Mouse (Mus musculus): Measurements from ENCODE around the gene Fut11.

Gene Fut11

GRCm38 (mm10) chr14:20694884-20695760 is at the start of gene Fut11:
Gene Fut11, plus strand, starts transcription at chr14:20694968.
- peak; percentile 89 for DNase-seq (ENCODE audit: low spot score)

DNA sequence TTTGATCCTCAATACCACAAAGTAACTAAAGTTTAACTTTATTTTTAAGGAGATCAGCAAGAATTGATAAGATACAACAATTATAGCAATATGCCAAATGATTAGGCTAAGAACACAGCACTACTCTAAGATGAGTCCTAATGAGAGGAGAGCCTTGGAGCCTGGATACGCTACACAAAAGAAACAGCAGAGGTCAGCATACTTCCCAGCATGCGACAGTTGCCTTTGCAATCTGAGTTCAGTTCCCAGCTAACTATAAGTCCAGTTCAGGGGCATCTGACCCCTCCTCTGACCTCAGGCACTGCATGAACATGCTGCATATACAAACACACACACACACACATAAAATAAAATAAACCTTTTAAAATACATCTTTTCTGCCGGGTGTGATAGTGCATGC is 49.2 kb upstream of the Fut11 start:
- no peak for DNase-seq (ENCODE audit: low spot score)

DNA sequence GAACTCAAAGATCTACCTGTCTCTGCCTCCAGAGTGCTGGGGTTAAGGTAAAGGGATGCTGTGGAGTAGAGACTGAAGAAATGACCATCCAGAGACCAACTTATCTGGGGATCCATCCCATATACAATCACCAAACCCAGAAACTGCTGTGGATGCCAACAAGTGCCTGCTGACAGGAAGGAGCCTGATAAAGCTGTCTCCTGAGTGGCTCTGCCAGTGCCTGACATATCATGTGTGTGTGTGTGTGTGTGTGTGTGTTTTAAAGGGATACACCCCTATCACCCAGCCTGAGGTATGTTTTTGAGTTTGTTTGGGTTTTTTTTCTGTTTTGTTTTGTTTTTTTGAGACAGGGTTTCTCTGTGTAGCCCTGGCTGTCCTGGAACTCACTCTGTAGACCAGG is 48.4 kb upstream of the Fut11 start:
- DNase-seq (ENCODE audit: low spot score), result no peak

GRCm38 (mm10) chr14:20651000-20651399 is 43.8 kb upstream of the Fut11 start:
- no peak for DNase-seq (ENCODE audit: low spot score)

GRCm38 (mm10) chr14:20651722-20652256 is 43.0 kb upstream of the Fut11 start:
- DNase-seq (ENCODE audit: low spot score), result no peak

DNA sequence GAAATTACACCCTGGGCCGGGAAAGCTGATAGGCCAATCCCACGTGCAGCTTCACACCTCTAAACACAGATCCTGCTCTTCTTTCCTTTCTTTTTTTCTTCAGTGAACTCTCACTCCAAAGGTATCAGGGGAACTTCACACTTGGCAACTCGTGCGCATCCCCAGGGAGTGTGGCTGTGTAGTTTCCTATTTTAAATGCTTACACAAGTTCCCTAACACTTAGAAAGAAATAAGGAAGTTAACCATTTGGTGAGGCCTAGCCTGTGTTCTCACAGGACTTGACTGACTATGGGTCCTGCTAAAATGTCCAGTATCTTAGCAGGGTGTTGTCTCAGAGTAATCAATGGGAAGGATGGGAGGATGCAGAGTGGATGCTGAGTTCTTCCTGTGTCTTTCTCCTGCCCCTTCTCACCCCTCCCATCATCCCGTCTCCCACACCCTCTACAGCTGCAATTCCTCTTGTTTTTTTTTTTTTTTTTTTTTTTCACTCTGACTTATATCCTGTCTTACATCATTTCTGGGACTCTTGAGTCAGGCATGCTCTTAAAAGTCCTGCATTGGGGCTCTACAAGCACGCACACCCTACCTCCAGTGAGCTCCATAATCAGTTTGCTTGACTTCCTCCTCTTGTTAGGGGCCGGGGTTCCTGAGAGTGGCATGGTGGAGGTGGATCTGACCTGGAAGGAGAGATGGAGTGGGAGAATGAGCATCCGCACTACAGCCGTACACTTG is 39.9 kb upstream of the Fut11 start:
- DNase-seq (ENCODE audit: low spot score), result no peak

DNA sequence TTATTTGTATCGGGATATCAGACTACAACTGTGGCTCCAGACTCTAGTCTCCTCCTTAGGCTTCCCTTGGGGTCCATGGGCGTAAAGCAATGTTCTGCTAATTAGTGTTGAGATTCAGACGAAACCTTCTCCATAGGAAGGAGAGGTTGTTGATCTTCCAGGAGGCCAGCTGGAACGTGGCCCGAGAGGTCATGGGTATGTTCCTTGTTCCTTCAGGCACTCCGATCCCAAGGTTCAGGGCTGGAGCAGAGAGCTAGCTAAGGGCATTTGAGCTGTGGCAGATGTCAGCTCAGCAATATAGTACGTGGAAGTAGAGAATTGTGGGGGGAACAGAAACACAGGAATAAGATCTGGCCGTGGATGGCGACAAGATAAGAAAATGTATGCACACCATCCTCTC is 39.0 kb upstream of the Fut11 start:
- no peak for DNase-seq (ENCODE audit: low spot score)

- DNase-seq (ENCODE audit: low spot score), result no peak
Observed at GRCm38 (mm10) chr14:20656361-20656760, 38.4 kb upstream of the Fut11 start, which contains the start of gene Myoz1. Gene Myoz1, minus strand, starts transcription at chr14:20656540.

DNA sequence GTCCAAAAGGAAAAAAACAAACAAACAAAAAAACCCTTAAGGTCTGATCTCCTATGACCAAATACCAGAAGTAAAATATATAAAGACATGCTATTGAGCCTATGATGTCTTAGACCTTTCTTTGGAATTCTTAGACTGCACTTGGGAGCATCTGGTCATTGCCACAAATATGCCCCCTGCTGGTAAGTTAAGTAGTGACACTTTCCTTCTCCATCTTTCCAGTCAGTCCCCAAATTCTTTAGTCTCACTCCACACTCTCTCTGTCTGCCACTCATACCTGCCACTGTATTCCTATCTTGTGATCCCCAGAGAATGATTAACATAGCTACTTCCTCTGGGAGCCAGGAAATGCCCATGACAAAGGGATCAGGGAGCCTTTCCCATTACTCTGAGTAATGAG is 36.4 kb upstream of the Fut11 start:
- peak; percentile 70 for DNase-seq (ENCODE audit: low spot score)

DNA sequence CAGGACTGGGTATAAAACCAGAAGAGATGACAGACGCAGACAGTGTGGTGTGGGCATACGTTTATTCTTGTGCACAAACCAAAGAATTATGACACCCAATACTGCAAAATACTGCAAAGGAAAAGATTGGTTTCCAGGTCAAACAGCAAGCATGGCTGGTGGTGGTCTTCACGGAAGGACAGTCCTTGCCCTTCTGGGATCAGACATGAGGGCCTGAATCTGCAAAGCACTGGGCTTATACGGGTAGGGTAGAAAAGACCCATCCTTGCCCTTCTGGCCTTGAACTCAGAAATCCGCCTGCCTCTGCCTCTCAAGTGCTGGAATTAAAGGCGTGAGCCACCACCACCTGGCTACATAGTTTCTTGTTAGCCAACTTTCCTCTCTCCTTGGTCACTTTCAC is 35.9 kb upstream of the Fut11 start:
- DNase-seq (ENCODE audit: low spot score), result no peak

GRCm38 (mm10) chr14:20659687-20660086 is 35.1 kb upstream of the Fut11 start:
- no peak for DNase-seq (ENCODE audit: low spot score)

DNA sequence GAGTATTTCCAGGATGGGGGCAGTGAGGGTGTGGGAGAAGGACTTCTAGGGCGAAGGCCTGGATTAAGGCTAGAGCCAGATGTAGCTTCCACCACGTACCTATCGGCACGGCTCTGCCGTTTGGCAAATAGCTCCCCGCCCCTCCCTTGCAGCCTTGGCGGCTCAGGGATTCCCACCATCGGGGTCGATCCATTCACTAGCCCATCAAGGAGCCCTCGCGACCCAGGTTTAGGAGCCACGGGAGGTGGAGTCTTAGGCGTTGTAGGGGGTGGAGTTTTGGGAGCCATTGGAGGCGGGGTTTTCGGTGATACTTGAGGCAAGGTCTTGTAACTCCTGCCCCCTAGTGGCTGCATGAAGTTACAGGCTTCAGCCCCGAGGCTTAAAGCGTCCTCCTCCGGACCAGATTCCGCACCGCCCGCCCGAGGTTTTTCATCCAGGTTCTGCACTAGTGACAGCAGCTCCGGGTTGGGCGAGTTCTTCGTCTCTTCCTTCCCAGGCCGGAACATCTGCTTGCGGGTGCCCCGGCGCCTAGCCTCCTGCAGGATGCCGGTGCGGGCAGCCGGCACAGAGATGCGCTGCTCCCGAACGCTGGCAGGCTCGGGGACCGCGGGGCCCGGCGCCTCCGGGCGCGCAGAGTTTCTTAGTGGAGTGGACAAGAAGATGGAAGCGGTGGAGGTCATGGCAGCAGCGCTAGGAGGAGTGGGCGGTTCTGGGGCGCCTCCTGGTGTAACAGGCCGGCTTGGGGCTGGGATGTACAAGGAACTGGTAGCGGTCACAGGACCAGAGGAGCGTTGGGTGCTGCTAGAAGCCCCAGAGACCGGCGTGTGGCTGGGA is 33.7 kb upstream of the Fut11 start:
- peak; percentile 96 for DNase-seq (ENCODE audit: low spot score)

- no peak for DNase-seq (ENCODE audit: low spot score)
Observed at GRCm38 (mm10) chr14:20661661-20662331, 33.0 kb upstream of the Fut11 start.

DNA sequence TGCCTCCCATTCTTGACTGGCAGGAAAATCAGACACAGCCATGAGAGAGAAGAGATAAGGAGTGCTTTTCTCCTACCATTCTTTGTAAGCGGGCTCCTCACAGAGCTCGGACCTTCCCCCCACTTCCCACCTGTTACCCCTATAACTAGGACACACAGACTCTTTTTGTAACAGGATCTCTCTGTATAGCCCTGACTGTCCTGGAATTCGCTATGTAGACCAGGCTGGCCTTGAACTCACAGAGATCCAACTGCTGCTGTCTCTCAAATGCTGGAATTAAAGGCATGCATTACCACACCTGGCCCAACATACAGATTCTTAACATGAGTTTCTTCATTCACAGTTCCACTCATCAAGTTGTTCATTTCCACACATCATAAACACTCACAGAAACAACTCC is 32.0 kb upstream of the Fut11 start:
- DNase-seq (ENCODE audit: low spot score), result no peak

- no peak for DNase-seq (ENCODE audit: low spot score)
Observed at GRCm38 (mm10) chr14:20663601-20664000, 31.2 kb upstream of the Fut11 start.

DNA sequence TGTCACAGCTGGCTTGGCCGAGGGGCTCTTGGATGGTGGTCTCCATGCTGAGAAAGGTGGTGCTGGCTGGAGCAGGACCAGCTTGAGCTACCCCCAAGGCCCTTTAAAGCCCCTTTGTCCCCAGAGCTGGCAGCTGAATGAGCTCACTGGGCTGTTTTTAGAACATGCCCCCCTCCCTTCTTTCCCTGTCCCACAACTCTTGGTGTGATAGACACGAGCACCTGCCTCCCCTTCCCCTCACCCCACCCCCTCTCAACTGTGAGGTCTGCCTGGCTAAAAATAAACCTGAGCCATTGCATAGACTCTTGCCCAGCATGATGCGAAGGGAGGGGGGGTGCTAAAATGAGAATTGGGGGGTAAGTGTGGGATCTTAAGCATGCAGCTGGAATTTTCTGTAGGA is 30.3 kb upstream of the Fut11 start:
- no peak for DNase-seq (ENCODE audit: low spot score)

DNA sequence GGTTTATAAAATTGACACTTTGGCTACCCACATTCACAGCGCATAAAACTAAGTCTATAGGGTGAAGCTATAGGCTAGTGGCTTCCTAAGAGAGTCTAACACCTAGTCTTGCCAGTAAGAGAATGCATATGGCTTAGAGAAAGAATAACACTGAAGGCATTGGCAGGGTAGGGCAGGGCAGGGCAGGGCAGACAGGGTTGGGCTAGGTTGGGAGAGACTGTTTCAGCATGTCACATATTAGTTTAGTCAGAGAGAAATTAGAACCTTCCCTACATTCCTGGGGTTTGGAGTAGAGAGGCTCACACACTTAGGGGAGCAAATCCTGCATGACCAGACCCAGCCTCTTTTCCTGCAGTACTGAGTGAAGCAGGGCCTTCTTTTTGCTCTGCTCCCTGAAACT is 27.3 kb upstream of the Fut11 start:
- no peak for DNase-seq (ENCODE audit: low spot score)

- no peak for DNase-seq (ENCODE audit: low spot score)
Observed at GRCm38 (mm10) chr14:20668154-20668810, 26.5 kb upstream of the Fut11 start, which contains the start of gene Synpo2l. Gene Synpo2l, minus strand, starts transcription at chr14:20668354.

DNA sequence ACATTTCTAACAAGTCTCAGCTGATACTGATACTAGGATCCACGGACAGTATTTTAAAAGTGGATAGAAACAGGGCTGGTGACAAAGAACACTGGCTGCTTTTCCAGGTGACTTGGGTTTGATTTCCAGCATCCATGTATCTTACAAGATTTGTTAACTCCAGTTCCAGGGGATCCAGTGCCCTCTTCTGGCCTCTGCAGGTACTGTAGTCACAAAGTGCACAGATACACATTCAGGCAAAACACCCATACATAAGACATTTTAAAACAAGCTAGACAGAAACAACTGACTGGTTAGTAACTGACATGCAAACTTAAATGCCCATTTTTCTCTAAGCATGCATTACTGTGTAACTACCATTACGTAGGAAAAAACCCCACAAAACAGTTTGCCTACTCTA is 21.8 kb upstream of the Fut11 start:
- no peak for DNase-seq (ENCODE audit: low spot score)

GRCm38 (mm10) chr14:20673735-20674063 is 21.1 kb upstream of the Fut11 start:
- no peak for DNase-seq (ENCODE audit: low spot score)
